Mouse (Mus musculus): ENCODE results near the gene Gm36028. TPM values are rescaled to one million over a fixed set of nuclear protein-coding genes. Genes with fewer than 3 reads are reported as not detected.

Gm36028 gene
- total RNA-seq, 2 experiments from 2014 or later, result not detected

- ATAC-seq (replicated peaks; ENCODE audit: low FRiP score, poor library complexity, severe bottlenecking), result no peak
These were observed 4.9 kb upstream of the Gm36028 start for GRCm38 (mm10) chr16:37865841-37866240.

DNA sequence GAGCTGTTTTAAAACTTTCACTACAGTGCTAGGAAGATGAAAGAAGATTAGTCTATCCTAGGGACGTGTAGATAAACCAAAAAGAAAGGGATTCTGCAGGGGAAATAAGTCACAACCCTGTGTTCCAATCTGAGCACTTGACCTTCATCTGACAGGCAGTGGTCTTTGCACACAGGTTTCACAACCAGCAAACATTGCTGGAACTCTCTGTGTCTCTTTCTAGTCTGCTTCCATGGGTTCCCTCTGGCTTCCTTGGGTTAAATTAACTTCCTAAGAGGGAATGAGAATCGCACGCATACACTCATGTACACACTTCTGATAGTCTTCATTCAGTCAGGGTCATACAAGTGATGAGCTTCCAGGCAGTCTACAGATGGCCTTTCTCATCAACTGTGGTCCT is 2.9 kb upstream of the Gm36028 start:
- ATAC-seq (replicated peaks; ENCODE audit: low FRiP score, poor library complexity, severe bottlenecking), result no peak

GRCm38 (mm10) chr16:37860213-37860612 is 733 bp downstream of the Gm36028 start:
- no peak for ATAC-seq (replicated peaks; ENCODE audit: low FRiP score, poor library complexity, severe bottlenecking)

GRCm38 (mm10) chr16:37857495-37857894 is 3.5 kb downstream of the Gm36028 start:
- ATAC-seq (replicated peaks; ENCODE audit: low FRiP score, poor library complexity, severe bottlenecking), result no peak

DNA sequence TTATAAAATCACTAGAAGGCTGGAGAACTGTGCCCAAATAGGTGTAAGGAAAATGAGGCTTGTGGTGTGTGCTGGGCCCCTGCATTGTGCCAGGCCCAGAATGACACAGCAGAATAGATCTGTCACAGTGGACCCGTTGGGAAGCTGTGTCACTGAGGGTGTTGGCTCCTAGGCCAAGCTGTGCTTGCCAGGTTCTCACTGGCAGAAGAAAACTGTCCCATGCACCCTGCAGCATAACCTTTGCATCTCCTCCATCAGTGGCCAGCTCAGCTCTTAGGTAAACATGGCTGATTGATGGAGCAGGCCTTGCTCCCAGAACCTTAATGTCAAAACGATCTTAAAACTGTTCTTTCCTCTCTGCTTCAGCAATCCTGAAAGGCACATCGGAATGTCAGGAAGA is 4.6 kb downstream of the Gm36028 start:
- no peak for ATAC-seq (replicated peaks; ENCODE audit: low FRiP score, poor library complexity, severe bottlenecking)

DNA sequence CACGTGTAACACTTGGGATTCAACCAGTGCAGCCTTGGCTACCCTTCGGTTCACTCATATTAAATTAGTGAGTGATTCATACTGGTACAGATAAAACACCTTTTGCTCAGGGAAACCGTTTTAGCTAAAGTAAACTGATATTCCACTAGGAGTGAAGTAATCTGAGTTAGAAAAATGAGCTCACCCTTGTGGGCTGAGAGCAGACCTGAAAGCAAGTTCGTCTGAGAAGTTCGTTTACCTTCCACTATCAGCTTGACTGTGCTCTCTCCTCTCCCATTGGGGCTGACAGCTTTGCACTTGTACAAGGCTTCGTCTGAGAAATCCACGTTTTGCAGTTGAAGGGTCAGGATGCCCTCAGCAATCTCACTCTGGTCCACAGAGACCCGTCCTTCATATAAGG is 5.4 kb downstream of the Gm36028 start:
- ATAC-seq (replicated peaks; ENCODE audit: low FRiP score, poor library complexity, severe bottlenecking), result no peak

DNA sequence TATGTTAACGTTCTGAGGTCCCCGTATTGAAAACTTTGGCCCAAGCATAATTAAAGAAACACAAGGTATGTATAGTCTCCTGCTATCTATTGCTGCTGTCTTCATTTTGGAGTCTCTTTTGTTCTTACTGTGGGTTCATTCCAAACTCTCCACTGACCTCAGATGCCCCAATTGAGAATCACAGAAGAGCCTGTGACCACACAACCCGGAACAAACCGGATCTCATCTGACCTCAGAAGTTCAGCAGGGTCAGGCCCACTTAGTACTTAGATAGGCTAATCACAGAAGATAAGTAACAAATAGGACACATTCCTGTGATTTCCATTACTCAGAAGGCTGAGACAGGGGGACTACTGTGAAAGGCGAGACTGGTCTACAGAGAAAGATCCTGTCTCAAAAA is 6.4 kb downstream of the Gm36028 start:
- ATAC-seq (replicated peaks; ENCODE audit: low FRiP score, poor library complexity, severe bottlenecking), result no peak

DNA sequence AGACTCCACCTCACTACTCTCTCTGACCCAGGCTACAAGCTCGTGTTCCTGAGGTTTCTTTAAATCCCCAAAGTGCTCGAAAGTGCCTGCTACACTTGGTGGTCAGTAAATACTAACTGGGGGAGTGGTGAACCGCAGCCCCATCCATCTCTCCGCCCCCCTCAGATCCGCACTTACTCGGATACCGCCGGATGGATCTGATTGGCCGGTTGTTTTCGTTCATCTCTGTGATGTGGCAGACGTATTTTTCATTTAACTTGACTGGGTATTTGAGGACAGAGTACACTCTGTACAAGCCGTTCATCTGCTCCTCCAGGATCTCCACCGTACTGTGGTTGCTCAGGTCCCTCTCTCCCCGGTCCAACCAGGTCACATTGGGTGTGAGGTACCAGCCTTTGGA is 6.9 kb downstream of the Gm36028 start:
- ATAC-seq (replicated peaks; ENCODE audit: low FRiP score, poor library complexity, severe bottlenecking), result no peak

DNA sequence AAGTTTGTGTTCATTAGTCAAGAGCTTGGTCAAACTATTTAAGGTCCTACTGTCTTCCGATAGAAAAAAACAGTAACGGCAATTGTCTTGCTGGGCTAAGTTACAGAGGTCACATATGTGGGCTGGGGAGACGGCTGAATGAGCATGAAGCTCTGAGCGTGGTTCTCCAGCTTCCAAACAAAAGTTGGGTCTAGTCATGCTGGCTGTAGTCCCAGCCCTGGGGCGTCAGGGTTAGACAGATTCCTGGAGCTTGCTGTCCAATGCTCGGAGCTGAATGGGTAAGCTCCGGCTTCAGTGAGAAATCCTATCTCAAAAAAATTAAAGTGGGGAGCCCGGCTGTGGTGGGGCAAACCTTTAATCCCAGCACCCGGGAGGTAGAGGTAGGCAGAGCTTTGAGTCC is 7.7 kb downstream of the Gm36028 start:
- ATAC-seq (replicated peaks; ENCODE audit: low FRiP score, poor library complexity, severe bottlenecking), result no peak

GRCm38 (mm10) chr16:37851366-37851765 is 9.6 kb downstream of the Gm36028 start:
- ATAC-seq (replicated peaks; ENCODE audit: low FRiP score, poor library complexity, severe bottlenecking), result no peak

- ATAC-seq (replicated peaks; ENCODE audit: low FRiP score, poor library complexity, severe bottlenecking), result no peak
These were observed 13.9 kb downstream of the Gm36028 start for GRCm38 (mm10) chr16:37847081-37847480.

- ATAC-seq (replicated peaks; ENCODE audit: low FRiP score, poor library complexity, severe bottlenecking), result no peak
These were observed 15.6 kb downstream of the Gm36028 start for GRCm38 (mm10) chr16:37845202-37845925.

DNA sequence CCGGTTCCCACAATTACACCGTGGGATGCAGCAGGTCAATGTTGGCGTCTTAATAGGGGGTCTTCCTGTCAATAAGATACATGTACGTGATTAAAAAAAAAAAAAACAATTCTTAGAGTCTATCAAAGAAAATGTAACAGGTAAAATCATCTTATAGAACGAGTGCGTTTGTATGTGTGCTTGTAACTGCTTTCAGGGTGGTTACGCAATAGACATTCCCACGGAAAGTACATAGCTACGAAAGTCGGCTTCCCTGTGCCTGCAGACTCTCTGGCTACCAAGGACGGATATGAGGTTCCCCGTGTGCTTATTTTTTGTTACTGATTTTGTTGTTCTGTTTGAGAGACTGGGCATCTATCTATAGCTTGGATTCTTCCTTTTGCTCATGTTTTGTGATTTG is 17.2 kb downstream of the Gm36028 start:
- no peak for ATAC-seq (replicated peaks; ENCODE audit: low FRiP score, poor library complexity, severe bottlenecking)

DNA sequence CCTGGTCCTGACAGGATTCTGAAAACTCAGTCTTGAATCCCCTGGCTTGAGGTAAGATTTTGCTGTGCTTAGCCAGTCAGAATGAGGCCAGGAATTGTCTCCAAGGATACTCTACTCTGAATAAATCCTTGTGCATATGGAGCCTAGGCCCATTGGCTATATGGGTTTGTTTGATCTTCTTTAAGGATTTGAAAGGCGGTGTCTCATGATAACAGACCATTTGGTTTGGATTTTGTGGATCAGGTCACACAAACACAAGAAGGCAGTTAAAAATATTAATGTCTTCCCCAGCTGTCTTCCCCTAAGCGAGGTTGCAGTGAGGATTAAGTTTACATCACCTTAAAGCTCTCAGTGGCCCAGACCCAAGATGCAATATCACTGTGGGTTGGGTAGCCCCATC is 18.5 kb downstream of the Gm36028 start:
- no peak for ATAC-seq (replicated peaks; ENCODE audit: low FRiP score, poor library complexity, severe bottlenecking)

DNA sequence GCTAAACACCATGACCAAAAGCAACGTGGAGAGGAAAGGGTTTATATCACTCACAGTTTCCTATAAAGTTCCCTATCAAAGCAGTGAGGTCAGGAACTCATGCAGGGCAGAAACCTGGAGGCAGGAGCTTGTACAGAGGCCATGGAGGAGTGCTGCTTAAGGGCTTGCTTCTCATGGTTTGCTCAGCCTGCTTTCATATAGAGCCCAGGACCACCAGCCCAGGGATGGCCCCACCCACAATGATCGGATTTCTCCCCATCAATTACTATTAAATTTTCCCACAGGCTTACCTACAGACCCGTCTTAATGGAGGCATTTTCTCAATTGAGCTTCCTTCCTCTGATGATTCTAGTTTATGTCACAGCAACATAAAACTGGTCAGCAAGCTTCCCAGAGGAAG is 23.4 kb downstream of the Gm36028 start:
- no peak for ATAC-seq (replicated peaks; ENCODE audit: low FRiP score, poor library complexity, severe bottlenecking)

DNA sequence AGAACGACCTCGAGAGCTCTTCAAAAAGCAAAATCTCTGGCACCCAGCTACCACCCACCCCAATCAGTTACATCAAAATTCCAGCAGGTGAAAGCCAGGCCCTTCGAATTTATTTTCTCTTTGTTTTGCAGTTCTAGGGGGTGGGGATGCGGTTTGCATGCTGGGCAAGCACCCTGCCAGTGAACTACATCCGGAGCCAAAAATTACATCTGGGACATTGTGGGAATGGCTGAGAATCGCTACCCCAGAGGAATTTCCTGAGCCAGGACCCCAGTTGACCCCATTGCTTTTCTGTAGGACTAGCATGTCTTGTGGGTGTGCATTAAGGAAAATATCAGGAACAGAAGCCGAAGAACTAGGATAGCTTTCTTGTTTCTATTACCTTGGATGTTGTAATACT is 29.9 kb downstream of the Gm36028 start:
- ATAC-seq (replicated peaks; ENCODE audit: low FRiP score, poor library complexity, severe bottlenecking), result no peak

- no peak for ATAC-seq (replicated peaks; ENCODE audit: low FRiP score, poor library complexity, severe bottlenecking)
These were observed 34.7 kb downstream of the Gm36028 start for GRCm38 (mm10) chr16:37826286-37826685.

GRCm38 (mm10) chr16:37824778-37825505 is 36.0 kb downstream of the Gm36028 start:
- no peak for ATAC-seq (replicated peaks; ENCODE audit: low FRiP score, poor library complexity, severe bottlenecking)

GRCm38 (mm10) chr16:37823949-37824348 is 37.0 kb downstream of the Gm36028 start:
- no peak for ATAC-seq (replicated peaks; ENCODE audit: low FRiP score, poor library complexity, severe bottlenecking)

GRCm38 (mm10) chr16:37817986-37818385 is 43.0 kb downstream of the Gm36028 start:
- no peak for ATAC-seq (replicated peaks; ENCODE audit: low FRiP score, poor library complexity, severe bottlenecking)

DNA sequence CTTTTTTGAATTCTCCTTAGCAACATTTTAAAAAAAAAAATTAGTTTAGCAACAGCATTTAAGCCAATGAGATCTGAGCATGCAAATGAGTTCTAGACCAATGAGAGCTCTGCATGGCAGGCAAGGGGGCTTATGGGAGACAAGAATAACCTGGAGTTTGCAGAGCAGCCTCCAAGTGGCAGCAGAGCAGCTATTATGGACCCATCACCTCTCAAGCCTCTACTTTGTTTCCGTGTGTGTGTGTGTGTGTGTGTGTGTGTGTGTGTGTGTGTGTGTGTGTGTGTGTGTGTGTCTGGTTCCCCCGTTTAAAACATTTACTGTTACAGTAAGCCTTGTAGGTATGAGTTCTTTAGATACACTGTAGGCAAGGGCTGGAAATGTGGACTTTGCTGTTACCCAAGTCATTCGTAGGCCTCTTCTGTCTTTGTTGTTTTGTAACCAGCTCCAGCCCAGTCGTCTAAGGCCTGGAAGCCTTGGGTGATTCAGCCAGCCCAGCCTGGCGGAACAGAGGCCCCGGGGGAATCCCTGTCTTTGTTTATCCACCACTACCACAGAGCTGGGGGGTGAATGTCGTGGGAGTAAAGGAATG is 46.5 kb downstream of the Gm36028 start:
- no peak for ATAC-seq (replicated peaks; ENCODE audit: low FRiP score, poor library complexity, severe bottlenecking)
